Mouse (Mus musculus) liver (tissue): ENCODE measurements around the gene Clcn7.

Experiments used
- DNase-seq: peaks from one replicate; pipeline ENCODE4 v3.0.0-alpha.2; 2020; ENCODE audit warnings: mixed read lengths

The Clcn7 gene

DNA sequence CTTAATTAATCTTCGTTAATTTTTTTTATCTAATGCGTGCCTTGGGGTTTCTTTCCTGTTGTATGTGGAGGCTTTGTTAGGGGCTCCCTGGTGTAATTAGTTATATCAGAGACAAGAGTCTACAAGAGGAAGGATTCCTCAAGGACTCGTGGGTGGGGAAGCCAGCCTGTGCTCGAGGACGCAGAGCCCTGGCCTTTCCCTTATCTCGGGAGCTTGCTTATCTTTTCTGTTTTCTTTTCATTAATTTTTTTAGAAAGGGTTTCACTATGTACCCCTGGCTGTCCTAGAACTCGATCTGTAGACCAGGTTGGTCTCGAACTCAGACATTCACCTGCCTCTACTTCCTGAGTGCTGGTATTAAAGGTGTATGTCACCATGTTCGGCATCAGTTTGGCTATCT is 5.5 kb upstream of the Clcn7 start:
- peak; percentile 64 for DNase-seq

- no peak for DNase-seq
Observed at GRCm38 (mm10) chr17:25130060-25130459, 3.1 kb upstream of the Clcn7 start.

GRCm38 (mm10) chr17:25135622-25136021 is 2.4 kb downstream of the Clcn7 start:
- no peak for DNase-seq

DNA sequence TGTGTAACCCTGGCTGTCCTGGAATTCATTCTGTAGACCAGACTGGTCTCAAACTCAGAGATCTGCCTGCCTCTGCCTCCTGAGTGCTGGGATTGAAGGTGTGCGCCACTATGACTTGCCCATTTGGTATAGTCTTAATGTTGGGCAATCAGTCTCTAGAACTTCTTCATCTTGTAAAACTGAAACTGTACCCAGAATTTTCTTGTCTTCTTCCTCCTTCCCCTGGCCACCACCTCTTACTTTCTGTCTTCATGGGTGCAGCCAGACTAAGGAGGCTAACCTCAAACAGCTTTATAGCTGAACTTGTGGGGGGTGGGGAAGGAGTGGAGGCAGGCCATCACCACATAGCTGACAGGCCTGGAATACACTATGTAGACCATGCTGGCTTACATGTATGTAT is 5.6 kb downstream of the Clcn7 start:
- no peak for DNase-seq

GRCm38 (mm10) chr17:25139960-25140359 is 6.8 kb downstream of the Clcn7 start:
- no peak for DNase-seq

GRCm38 (mm10) chr17:25162161-25162560 is 29.0 kb downstream of the Clcn7 start, which contains the start of gene Ccdc154:
Gene Ccdc154 (plus strand): TSS chr17:25162461.
- no peak for DNase-seq

- DNase-seq = no peak
Observed at GRCm38 (mm10) chr17:25163387-25163786, 30.2 kb downstream of the Clcn7 start.

GRCm38 (mm10) chr17:25164770-25165169 is 31.6 kb downstream of the Clcn7 start:
- no peak for DNase-seq

- DNase-seq = no peak
Observed at GRCm38 (mm10) chr17:25165970-25166671, 32.9 kb downstream of the Clcn7 start.

DNA sequence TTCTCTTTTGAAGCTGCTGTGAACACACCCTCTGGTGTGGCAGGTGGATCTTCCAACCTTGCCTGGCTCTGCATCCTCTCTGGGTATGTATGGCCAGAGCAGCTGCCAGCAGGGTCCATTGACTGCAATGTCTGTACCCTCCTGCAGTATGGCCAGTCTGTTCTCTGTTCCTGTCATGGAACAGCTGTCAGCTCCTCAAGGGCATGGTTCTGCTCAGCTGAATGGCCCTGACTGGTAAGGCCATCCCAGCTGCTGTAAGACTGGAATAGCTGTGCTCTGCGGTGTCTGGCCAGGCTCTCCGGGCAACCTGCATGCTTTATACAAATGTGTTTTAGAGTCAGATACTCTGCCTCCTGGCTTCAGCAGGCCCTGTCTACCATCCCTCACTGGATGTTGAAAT is 36.5 kb downstream of the Clcn7 start:
- DNase-seq = no peak

DNA sequence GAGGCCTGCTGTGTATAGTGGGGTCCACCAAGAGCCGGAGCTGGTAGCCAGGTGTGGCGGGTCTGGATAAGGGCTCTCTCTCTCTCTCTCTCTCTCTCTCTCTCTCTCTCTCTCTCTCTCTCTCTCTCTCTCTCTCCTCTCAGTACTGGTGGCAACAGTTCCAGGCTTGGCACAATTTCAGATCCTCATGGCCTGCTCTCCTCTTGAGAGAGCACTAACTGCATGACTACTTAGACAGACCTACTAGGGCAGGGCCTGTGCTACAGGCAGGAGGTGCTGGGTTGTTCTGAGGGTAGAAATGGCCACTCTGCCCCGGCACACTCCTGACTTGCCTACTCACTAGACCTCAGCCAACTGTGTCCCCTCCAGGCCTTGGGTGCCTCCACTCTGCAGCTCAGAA is 39.4 kb downstream of the Clcn7 start:
- no peak for DNase-seq

- DNase-seq = no peak
Observed at GRCm38 (mm10) chr17:25175411-25175810, 42.2 kb downstream of the Clcn7 start, which contains the start of gene Gm38655. Gene Gm38655 (minus strand): TSS chr17:25175471.

DNA sequence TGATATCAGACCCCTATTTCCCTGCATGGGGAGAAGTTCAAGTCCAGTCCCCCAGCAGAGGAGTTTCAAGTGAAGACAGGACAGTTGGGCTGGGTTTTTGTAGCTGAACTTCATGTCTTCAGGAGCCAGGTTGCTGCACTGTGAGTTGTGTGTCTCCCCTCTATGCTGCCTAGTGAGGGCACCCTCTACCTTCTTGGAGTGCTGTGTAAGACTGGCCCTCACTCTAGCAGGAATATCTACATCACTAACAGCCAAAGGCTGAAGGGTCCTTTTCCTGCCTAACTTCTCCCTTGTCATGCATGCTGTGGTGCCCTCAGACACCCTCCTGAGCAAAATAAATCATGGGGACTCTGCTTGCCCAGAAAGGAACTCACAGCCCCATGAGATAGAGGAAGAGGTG is 50.0 kb downstream of the Clcn7 start:
- no peak for DNase-seq

GRCm38 (mm10) chr17:25184129-25184691 is 51.0 kb downstream of the Clcn7 start, which contains the start of gene BC003965:
Gene BC003965 (plus strand): TSS chr17:25184554.
- peak; percentile 94 for DNase-seq

GRCm38 (mm10) chr17:25184961-25185360 is 51.8 kb downstream of the Clcn7 start:
- no peak for DNase-seq

- no peak for DNase-seq
Observed at GRCm38 (mm10) chr17:25187784-25188149, 54.6 kb downstream of the Clcn7 start.

GRCm38 (mm10) chr17:25188150-25189031 is 55.2 kb downstream of the Clcn7 start, which contains the start of gene Unkl:
Gene Unkl (plus strand): TSS chr17:25188397.
- peak; percentile 75 for DNase-seq

DNA sequence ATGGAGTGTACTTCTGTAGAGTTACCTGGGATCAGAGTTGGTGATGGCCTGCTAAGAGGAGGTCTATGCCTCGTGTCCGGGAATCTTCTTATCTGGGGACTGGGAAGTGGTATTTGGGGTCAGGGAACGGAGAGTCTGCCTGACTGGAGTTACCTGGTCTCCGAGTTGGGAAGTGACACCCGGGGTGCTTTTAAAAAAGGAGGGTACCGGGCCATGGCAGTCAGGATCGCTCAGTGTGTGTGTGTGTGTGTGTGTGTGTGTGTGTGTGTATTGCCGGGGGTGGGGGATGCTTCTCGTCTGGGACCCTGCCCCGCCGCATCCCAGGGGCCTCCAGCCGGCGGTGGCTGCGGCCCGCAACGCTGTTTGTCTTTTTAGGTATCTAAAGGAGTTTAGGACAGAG is 55.9 kb downstream of the Clcn7 start:
- DNase-seq = no peak

GRCm38 (mm10) chr17:25202401-25202800 is 69.2 kb downstream of the Clcn7 start:
- DNase-seq = no peak

- DNase-seq = no peak
Observed at GRCm38 (mm10) chr17:25210006-25210405, 76.8 kb downstream of the Clcn7 start.

GRCm38 (mm10) chr17:25210680-25211466 is 77.7 kb downstream of the Clcn7 start:
- no peak for DNase-seq

DNA sequence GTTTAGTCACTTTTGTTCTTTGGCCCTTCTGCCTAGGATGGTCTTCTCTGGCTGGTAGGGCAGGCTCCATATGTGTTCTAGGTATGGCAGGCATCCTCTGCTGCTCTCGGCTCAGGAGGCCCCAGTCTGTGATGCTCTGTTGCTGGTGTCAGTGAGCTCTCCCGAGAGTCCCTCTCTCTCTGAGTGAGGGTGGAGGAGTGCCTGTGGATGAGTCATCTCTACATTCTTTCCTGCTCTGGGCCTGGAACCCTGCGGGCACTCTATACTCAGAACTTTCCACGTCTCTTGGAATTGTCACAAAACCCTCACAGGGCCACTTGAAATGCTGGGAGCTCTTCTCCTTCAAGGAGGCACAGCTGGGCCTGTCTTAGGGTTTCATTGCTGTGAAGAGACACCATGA is 78.5 kb downstream of the Clcn7 start:
- DNase-seq = no peak
